Mouse (Mus musculus): Measurements from ENCODE around the gene Lima1. TPM values are rescaled to one million over a fixed set of nuclear protein-coding genes. Genes with fewer than 3 reads are reported as not detected.
A peak's percentile ranks its signal among the peaks of the same experiment; 100 is the strongest.

The Lima1 gene
- total RNA-seq, 2 experiments from 2014 or later: 35.4 to 39.9 TPM

GRCm38 (mm10) chr15:99768761-99769160 is 106.5 kb downstream of the Lima1 start:
- no peak for DNase-seq (ENCODE audit: low spot score in 2 of 2)

GRCm38 (mm10) chr15:99767467-99767866 is 107.8 kb downstream of the Lima1 start:
- DNase-seq (ENCODE audit: low spot score in 2 of 2): no peak

GRCm38 (mm10) chr15:99754204-99754603 is 121.1 kb downstream of the Lima1 start:
- no peak for DNase-seq (ENCODE audit: low spot score in 2 of 2)

DNA sequence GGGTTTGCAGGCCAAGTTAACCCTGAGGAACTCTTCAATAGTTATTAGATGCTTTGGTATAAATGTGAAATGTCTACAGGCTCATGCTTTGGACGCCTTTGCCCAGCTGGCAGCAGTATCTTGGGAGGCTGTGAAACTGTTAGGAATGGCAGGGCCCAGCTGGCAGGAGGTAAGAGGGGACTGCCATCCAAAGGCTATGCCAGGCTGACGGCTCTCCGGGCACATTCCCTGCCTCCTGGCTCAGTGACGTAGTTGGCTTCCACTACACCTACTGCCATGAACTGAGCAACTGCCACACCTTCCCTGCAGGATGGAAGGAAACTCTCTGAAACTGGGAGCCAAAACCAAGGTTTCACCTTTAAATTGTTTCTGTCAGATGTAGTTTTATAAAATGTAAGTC is 135.0 kb downstream of the Lima1 start:
- no peak for DNase-seq (ENCODE audit: low spot score in 2 of 2)

GRCm38 (mm10) chr15:99736675-99737074 is 138.6 kb downstream of the Lima1 start:
- no peak for DNase-seq (ENCODE audit: low spot score in 2 of 2)

DNA sequence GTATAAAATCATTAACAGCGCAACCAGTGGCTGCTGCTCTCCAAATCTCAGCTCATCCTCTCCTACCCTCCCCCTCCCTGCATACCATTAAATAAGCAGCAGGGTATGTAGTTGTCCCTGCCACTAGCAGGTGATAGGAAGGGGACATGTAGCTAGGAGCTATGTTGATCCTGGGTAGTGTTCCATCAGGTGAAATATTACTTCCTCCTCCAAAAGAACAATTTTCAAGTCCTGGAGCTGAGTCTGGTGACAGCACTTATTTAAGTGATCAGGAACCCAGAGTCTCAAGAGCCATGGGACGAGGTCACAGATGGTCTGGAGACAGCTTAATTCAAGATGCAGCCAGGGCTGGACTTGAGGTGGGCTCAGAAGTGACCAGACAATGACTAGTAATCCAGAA is 139.6 kb downstream of the Lima1 start:
- peak; percentile 100 for DNase-seq (ENCODE audit: low spot score in 2 of 2)

- DNase-seq (ENCODE audit: low spot score in 2 of 2): peak in 1 of 2 experiments; percentile 13
These were observed 142.1 kb downstream of the Lima1 start for GRCm38 (mm10) chr15:99733186-99733585.

- DNase-seq (ENCODE audit: low spot score in 2 of 2): no peak
These were observed 143.6 kb downstream of the Lima1 start for GRCm38 (mm10) chr15:99731678-99732077.

DNA sequence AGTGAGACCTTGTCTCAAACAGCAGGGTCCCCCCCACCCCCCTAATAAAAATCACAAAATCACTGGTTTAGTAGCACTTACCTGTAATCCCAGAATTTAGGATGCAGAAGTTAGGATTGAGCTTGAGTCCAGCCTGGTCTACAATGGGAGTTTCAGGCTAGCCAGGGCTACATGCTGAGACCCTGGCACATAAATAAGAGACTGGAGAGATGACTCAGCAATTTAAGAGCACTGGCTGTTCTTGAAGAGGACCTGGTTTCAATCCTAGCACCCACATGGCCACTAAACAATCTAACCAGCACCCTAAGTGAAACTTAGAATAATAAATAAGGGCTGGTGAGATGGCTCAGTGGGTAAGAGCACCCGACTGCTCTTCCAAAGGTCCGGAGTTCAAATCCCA is 144.1 kb downstream of the Lima1 start:
- DNase-seq (ENCODE audit: low spot score in 2 of 2): no peak

DNA sequence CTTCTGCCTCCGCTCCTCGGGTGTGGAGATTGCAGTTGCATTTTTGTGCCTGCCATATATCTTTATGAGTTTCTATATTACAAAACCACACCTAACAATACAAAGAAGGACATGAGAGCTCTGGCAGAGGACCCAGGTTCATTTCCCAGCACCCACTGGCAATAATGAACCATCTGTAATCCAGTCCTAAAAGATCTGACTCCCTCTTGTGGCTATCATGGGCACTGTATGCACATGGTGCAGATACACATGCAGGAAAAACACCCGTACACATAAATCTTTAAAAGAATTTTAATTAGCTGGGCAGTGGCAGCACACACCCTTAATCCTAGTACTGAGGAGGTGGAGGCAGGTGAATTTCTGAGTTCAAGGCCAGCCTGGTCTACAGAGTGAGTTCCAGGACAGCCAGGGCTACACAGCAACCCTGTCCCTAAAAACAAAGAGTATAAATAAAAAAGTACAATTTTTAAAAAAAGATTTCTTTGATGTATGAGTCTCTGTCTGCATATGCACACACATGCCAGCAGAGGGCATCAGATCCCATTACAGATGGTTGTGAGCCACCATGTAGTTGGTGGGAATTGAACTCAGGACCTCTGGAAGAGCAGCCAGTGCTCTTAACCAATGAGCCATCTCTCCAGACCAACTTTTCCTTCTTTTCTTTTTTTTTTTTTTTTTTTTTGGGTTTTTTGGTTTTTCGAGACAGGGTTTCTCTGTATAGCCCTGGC is 146.0 kb downstream of the Lima1 start:
- DNase-seq (ENCODE audit: low spot score in 2 of 2): no peak

Other genes with a start within 250 kb of the Lima1 start
- gene Racgap1, start 223.8 kb downstream of the Lima1 start, total RNA-seq (2021): 1 to 10 TPM; 3.1 to 3.3 TPM
- under 1 TPM; 0.50 to 0.70 TPM for gene Asic1, start 205.1 kb downstream of the Lima1 start, total RNA-seq (2021)
- gene Smarcd1, start 173.3 kb downstream of the Lima1 start, total RNA-seq (2021): 10 to 100 TPM; 43.1 to 44.2 TPM
- 10 to 100 TPM; 19.1 to 42.3 TPM for gene Gm17349, start 170.0 kb downstream of the Lima1 start, total RNA-seq (2021)
- gene Gpd1, start 157.9 kb downstream of the Lima1 start, total RNA-seq (2021): 1,000 to 10,000 TPM; 1,249 to 2,641 TPM
- 100 to 1,000 TPM; 181 to 213 TPM for gene Cox14, start 149.8 kb downstream of the Lima1 start, total RNA-seq (2021)
- 10 to 100 TPM; 40.8 to 53.7 TPM for gene Cers5, start 102.6 kb downstream of the Lima1 start, total RNA-seq (2021)
- under 1 TPM; 0.20 to 0.67 TPM for gene Fam186a, start 91.6 kb upstream of the Lima1 start, total RNA-seq (2021)
- gene Larp4, start 94.6 kb upstream of the Lima1 start, total RNA-seq (2021): 10 to 100 TPM; 76.8 to 80.8 TPM
- gene Dip2b, start 163.2 kb upstream of the Lima1 start, total RNA-seq (2021): 10 to 100 TPM; 13.2 to 13.3 TPM